Mouse (Mus musculus): Measurements from ENCODE around the gene Tnxb. TPM values are rescaled to one million over a fixed set of nuclear protein-coding genes. Genes with fewer than 3 reads are reported as not detected.

Gene Tnxb
- 30.0 TPM for polyA plus RNA-seq (2014; fragmentation: Illumina TruSeq; extraction: RNeasy Lipid Tissue Mini Kit (QIAGEN cat#74804); ENCODE audit: low read depth, low replicate concordance)

GRCm38 (mm10) chr17:34670235-34670634 is at the start of gene Tnxb:
TSS of gene Tnxb (plus strand) at chr17:34670535.

GRCm38 (mm10) chr17:34627943-34628643 is 42.2 kb upstream of the Tnxb start, which contains the start of gene Ppt2:
TSS of gene Ppt2 (minus strand) at chr17:34628510.

GRCm38 (mm10) chr17:34629221-34629751 is 41.0 kb upstream of the Tnxb start, which contains the start of gene Prrt1:
TSS of gene Prrt1 (plus strand) at chr17:34629533.

GRCm38 (mm10) chr17:34644608-34645007 is 25.7 kb upstream of the Tnxb start, which contains the start of gene Fkbpl:
TSS of gene Fkbpl (plus strand) at chr17:34644764.

GRCm38 (mm10) chr17:34646906-34647787 is 23.2 kb upstream of the Tnxb start, which contains the start of gene Atf6b:
TSS of gene Atf6b (plus strand) at chr17:34647146.

GRCm38 (mm10) chr17:34743719-34744118 is 73.4 kb downstream of the Tnxb start, which contains the start of gene C4b:
TSS of gene C4b (minus strand) at chr17:34743882.

Other genes starting within 250 kb of the Tnxb start
- not detected for gene Btnl4, start 193.2 kb upstream of the Tnxb start, polyA plus RNA-seq (2014; fragmentation: Illumina TruSeq; extraction: RNeasy Lipid Tissue Mini Kit (QIAGEN cat#74804); ENCODE audit: low read depth, low replicate concordance)
- not detected for gene Btnl6, start 153.2 kb upstream of the Tnxb start, polyA plus RNA-seq (2014; fragmentation: Illumina TruSeq; extraction: RNeasy Lipid Tissue Mini Kit (QIAGEN cat#74804); ENCODE audit: low read depth, low replicate concordance)
- gene Notch4, start 106.3 kb upstream of the Tnxb start, polyA plus RNA-seq (2014; fragmentation: Illumina TruSeq; extraction: RNeasy Lipid Tissue Mini Kit (QIAGEN cat#74804); ENCODE audit: low read depth, low replicate concordance) = 9.9 TPM
- gene Gpsm3, start 80.7 kb upstream of the Tnxb start, polyA plus RNA-seq (2014; fragmentation: Illumina TruSeq; extraction: RNeasy Lipid Tissue Mini Kit (QIAGEN cat#74804); ENCODE audit: low read depth, low replicate concordance) = 14.3 TPM
- gene Pbx2, start 79.3 kb upstream of the Tnxb start, polyA plus RNA-seq (2014; fragmentation: Illumina TruSeq; extraction: RNeasy Lipid Tissue Mini Kit (QIAGEN cat#74804); ENCODE audit: low read depth, low replicate concordance) = 43.0 TPM
- 5.1 TPM for gene Ager, start 72.7 kb upstream of the Tnxb start, polyA plus RNA-seq (2014; fragmentation: Illumina TruSeq; extraction: RNeasy Lipid Tissue Mini Kit (QIAGEN cat#74804); ENCODE audit: low read depth, low replicate concordance)
- 71.9 TPM for gene Rnf5, start 66.8 kb upstream of the Tnxb start, polyA plus RNA-seq (2014; fragmentation: Illumina TruSeq; extraction: RNeasy Lipid Tissue Mini Kit (QIAGEN cat#74804); ENCODE audit: low read depth, low replicate concordance)
- gene Agpat1, start 66.3 kb upstream of the Tnxb start, polyA plus RNA-seq (2014; fragmentation: Illumina TruSeq; extraction: RNeasy Lipid Tissue Mini Kit (QIAGEN cat#74804); ENCODE audit: low read depth, low replicate concordance) = 88.3 TPM
- gene Egfl8, start 54.6 kb upstream of the Tnxb start, polyA plus RNA-seq (2014; fragmentation: Illumina TruSeq; extraction: RNeasy Lipid Tissue Mini Kit (QIAGEN cat#74804); ENCODE audit: low read depth, low replicate concordance) = 3.9 TPM
- 55.8 TPM for gene Ppt2, start 42.0 kb upstream of the Tnxb start, polyA plus RNA-seq (2014; fragmentation: Illumina TruSeq; extraction: RNeasy Lipid Tissue Mini Kit (QIAGEN cat#74804); ENCODE audit: low read depth, low replicate concordance)
- 31.3 TPM for gene Prrt1, start 41.0 kb upstream of the Tnxb start, polyA plus RNA-seq (2014; fragmentation: Illumina TruSeq; extraction: RNeasy Lipid Tissue Mini Kit (QIAGEN cat#74804); ENCODE audit: low read depth, low replicate concordance)
- gene Fkbpl, start 25.8 kb upstream of the Tnxb start, polyA plus RNA-seq (2014; fragmentation: Illumina TruSeq; extraction: RNeasy Lipid Tissue Mini Kit (QIAGEN cat#74804); ENCODE audit: low read depth, low replicate concordance) = 15.4 TPM
- gene Atf6b, start 23.4 kb upstream of the Tnxb start, polyA plus RNA-seq (2014; fragmentation: Illumina TruSeq; extraction: RNeasy Lipid Tissue Mini Kit (QIAGEN cat#74804); ENCODE audit: low read depth, low replicate concordance) = 49.9 TPM
- gene C4b, start 73.3 kb downstream of the Tnxb start, polyA plus RNA-seq (2014; fragmentation: Illumina TruSeq; extraction: RNeasy Lipid Tissue Mini Kit (QIAGEN cat#74804); ENCODE audit: low read depth, low replicate concordance) = 248 TPM
- 1.4 TPM for gene Cyp21a1, start 134.0 kb downstream of the Tnxb start, polyA plus RNA-seq (2014; fragmentation: Illumina TruSeq; extraction: RNeasy Lipid Tissue Mini Kit (QIAGEN cat#74804); ENCODE audit: low read depth, low replicate concordance)
- gene Stk19, start 166.4 kb downstream of the Tnxb start, polyA plus RNA-seq (2014; fragmentation: Illumina TruSeq; extraction: RNeasy Lipid Tissue Mini Kit (QIAGEN cat#74804); ENCODE audit: low read depth, low replicate concordance) = 45.3 TPM
- gene Dxo, start 166.5 kb downstream of the Tnxb start, polyA plus RNA-seq (2014; fragmentation: Illumina TruSeq; extraction: RNeasy Lipid Tissue Mini Kit (QIAGEN cat#74804); ENCODE audit: low read depth, low replicate concordance) = 59.7 TPM
- gene Skiv2l, start 179.7 kb downstream of the Tnxb start, polyA plus RNA-seq (2014; fragmentation: Illumina TruSeq; extraction: RNeasy Lipid Tissue Mini Kit (QIAGEN cat#74804); ENCODE audit: low read depth, low replicate concordance) = 45.7 TPM
- gene Nelfe, start 179.9 kb downstream of the Tnxb start, polyA plus RNA-seq (2014; fragmentation: Illumina TruSeq; extraction: RNeasy Lipid Tissue Mini Kit (QIAGEN cat#74804); ENCODE audit: low read depth, low replicate concordance) = 75.8 TPM
- 114 TPM for gene Cfb, start 192.0 kb downstream of the Tnxb start, polyA plus RNA-seq (2014; fragmentation: Illumina TruSeq; extraction: RNeasy Lipid Tissue Mini Kit (QIAGEN cat#74804); ENCODE audit: low read depth, low replicate concordance)
- gene Zbtb12, start 208.9 kb downstream of the Tnxb start, polyA plus RNA-seq (2014; fragmentation: Illumina TruSeq; extraction: RNeasy Lipid Tissue Mini Kit (QIAGEN cat#74804); ENCODE audit: low read depth, low replicate concordance) = 14.4 TPM
- not detected for gene Gm20547, start 211.5 kb downstream of the Tnxb start, polyA plus RNA-seq (2014; fragmentation: Illumina TruSeq; extraction: RNeasy Lipid Tissue Mini Kit (QIAGEN cat#74804); ENCODE audit: low read depth, low replicate concordance)
- 104 TPM for gene C2, start 227.7 kb downstream of the Tnxb start, polyA plus RNA-seq (2014; fragmentation: Illumina TruSeq; extraction: RNeasy Lipid Tissue Mini Kit (QIAGEN cat#74804); ENCODE audit: low read depth, low replicate concordance)
- 113 TPM for gene Ehmt2, start 227.9 kb downstream of the Tnxb start, polyA plus RNA-seq (2014; fragmentation: Illumina TruSeq; extraction: RNeasy Lipid Tissue Mini Kit (QIAGEN cat#74804); ENCODE audit: low read depth, low replicate concordance)
- 39.3 TPM for gene Slc44a4, start 243.9 kb downstream of the Tnxb start, polyA plus RNA-seq (2014; fragmentation: Illumina TruSeq; extraction: RNeasy Lipid Tissue Mini Kit (QIAGEN cat#74804); ENCODE audit: low read depth, low replicate concordance)

Measured in adipose tissue, adult 10 weeks (tissue).